Mouse (Mus musculus): ENCODE data around the gene Eva1c.

DNA sequence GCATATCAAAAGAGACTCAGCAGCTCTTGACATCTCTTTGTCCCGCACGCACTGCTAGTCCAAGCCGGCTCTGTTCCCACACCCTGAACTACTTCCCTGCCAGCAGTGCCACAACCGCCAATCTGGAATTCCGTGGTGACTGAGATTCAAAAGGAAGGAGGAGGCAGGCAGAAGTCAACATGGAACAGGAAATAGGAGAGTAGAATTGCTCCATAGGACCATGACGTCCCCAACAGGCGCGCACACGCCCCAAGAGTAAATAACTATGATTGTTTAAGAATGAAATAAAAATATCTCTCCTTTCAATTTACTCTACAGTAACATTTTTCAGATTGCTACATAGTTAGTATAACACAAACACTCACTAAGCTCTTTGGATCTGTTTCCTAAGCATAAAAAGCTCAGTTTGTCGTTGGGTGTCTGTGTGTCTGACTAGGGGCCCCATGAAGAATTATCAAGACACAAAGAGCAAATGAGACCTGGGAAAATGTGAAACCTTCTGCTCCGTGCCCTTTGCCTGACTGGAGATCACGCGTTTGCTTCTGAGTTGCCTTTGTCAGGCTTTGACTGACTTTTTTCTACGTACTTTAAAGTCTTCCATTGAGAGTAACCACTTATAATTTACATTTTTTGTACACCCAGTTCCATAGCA lies 5.3 kb upstream of the Eva1c start:
- TF ChIP-seq POLR2A (IDR thresholded peaks at IDR 0.05; ENCODE audit: low read depth, low read length) (no peak), CTCF (IDR thresholded peaks at IDR 0.05; ENCODE audit: extremely low read depth, insufficient read depth, insufficient read length, insufficient replicate concordance) (no peak)

All from spleen, adult 2 months (tissue).